Mouse (Mus musculus): ENCODE data around the gene Gm17606. TPM values are rescaled to one million over a fixed set of nuclear protein-coding genes. Genes with fewer than 3 reads are reported as not detected.

Gm17606 gene
- polyA plus RNA-seq, 1 experiment from 2014 or later: not detected

DNA sequence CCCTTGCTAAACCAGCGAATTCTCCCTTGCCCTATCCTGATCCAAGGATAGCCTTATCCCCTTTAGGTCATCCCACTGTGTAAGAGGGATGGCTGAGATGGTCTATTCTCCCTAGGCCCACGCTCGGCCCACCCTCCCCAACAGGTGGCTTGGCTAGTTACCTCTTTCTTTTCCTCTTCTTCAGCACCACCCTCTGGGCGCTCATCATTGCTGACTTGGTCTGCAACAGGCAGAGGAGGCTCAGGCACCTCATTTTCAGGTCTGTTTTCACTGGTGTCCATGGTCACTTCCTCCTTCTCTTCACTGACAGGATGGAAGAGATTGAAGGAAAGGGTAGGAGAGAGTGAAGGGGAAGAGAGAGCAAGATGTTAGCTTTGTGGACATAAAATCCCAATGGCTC lies 10.8 kb downstream of the Gm17606 start:
- no peak overlapping the region for H3K4me3 ChIP-seq (ENCODE audit: low read depth, low read length)
- no peaks in the 10 kb centered on the region for H3K9me3 ChIP-seq (replicated peaks; ENCODE audit: control insufficient read depth, low read length)
- DNase-seq (ENCODE audit: low spot score): no peak
- ATAC-seq (replicated peaks; ENCODE audit: insufficient number of reproducible peaks, low FRiP score, low TSS enrichment, low read depth): no peak
- peaks cover 9% of the 10 kb centered on the region for H3K36me3 ChIP-seq (replicated peaks; ENCODE audit: control insufficient read depth, insufficient read depth, low read depth, low read length)
- peaks cover 3% of the 10 kb centered on the region for H3K4me1 ChIP-seq (ENCODE audit: control insufficient read depth, insufficient read depth, low read length)
- H3K27me3 ChIP-seq (ENCODE audit: control insufficient read depth, insufficient read depth, low read length): no peaks in the 10 kb centered on the region
- no peak overlapping the region for H3K9ac ChIP-seq (replicated peaks; ENCODE audit: low read length)
- no peak overlapping the region for H3K4me2 ChIP-seq (ENCODE audit: low read depth, low read length)
- H3K27ac ChIP-seq (replicated peaks; ENCODE audit: low read depth, low read length): no peak overlapping the region
- WGBS: 76% methylated on average over 4 of the region's 4 CpGs

GRCm38 (mm10) chr14:54652787-54653186 lies 12.0 kb downstream of the Gm17606 start:
- DNase-seq (ENCODE audit: low spot score) (peak; percentile 44), ATAC-seq (replicated peaks; ENCODE audit: insufficient number of reproducible peaks, low FRiP score, low TSS enrichment, low read depth) (no peak)
- Histone ChIP-seq H3K9ac (replicated peaks; ENCODE audit: low read length) (peak overlapping the region; percentile 89), H3K4me1 (ENCODE audit: control insufficient read depth, insufficient read depth, low read length) (peaks cover 3% of the 10 kb centered on the region), H3K27me3 (ENCODE audit: control insufficient read depth, insufficient read depth, low read length) (no peaks in the 10 kb centered on the region), H3K36me3 (replicated peaks; ENCODE audit: control insufficient read depth, insufficient read depth, low read depth, low read length) (peaks cover 5% of the 10 kb centered on the region), H3K9me3 (replicated peaks; ENCODE audit: control insufficient read depth, low read length) (no peaks in the 10 kb centered on the region), H3K4me2 (ENCODE audit: low read depth, low read length) (peak overlapping the region; percentile 79), H3K27ac (replicated peaks; ENCODE audit: low read depth, low read length) (peak overlapping the region; percentile 52), H3K4me3 (ENCODE audit: low read depth, low read length) (peak overlapping the region; percentile 75)
- WGBS: 0% methylated on average over 7 of the region's 7 CpGs

- ATAC-seq (replicated peaks; ENCODE audit: insufficient number of reproducible peaks, low FRiP score, low TSS enrichment, low read depth): peak; percentile 77
- peak overlapping the region; percentile 75 for H3K4me3 ChIP-seq (ENCODE audit: low read depth, low read length)
- no peaks in the 10 kb centered on the region for H3K9me3 ChIP-seq (replicated peaks; ENCODE audit: control insufficient read depth, low read length)
- H3K27ac ChIP-seq (replicated peaks; ENCODE audit: low read depth, low read length): peak overlapping the region; percentile 52
- peaks cover 3% of the 10 kb centered on the region for H3K36me3 ChIP-seq (replicated peaks; ENCODE audit: control insufficient read depth, insufficient read depth, low read depth, low read length)
- peaks cover 3% of the 10 kb centered on the region for H3K4me1 ChIP-seq (ENCODE audit: control insufficient read depth, insufficient read depth, low read length)
- 0% methylated on average over 12 of the region's 12 CpGs for WGBS
- H3K4me2 ChIP-seq (ENCODE audit: low read depth, low read length): peak overlapping the region; percentile 79
- DNase-seq (ENCODE audit: low spot score): peak; percentile 94
- peak overlapping the region; percentile 89 for H3K9ac ChIP-seq (replicated peaks; ENCODE audit: low read length)
- H3K27me3 ChIP-seq (ENCODE audit: control insufficient read depth, insufficient read depth, low read length): no peaks in the 10 kb centered on the region
These were observed 12.7 kb downstream of the Gm17606 start for GRCm38 (mm10) chr14:54653496-54653895.

- Histone ChIP-seq H3K4me2 (ENCODE audit: low read depth, low read length) (no peak overlapping the region), H3K27me3 (ENCODE audit: control insufficient read depth, insufficient read depth, low read length) (no peaks in the 10 kb centered on the region), H3K4me3 (ENCODE audit: low read depth, low read length) (no peak overlapping the region), H3K4me1 (ENCODE audit: control insufficient read depth, insufficient read depth, low read length) (no peaks in the 10 kb centered on the region), H3K9me3 (replicated peaks; ENCODE audit: control insufficient read depth, low read length) (no peaks in the 10 kb centered on the region), H3K27ac (replicated peaks; ENCODE audit: low read depth, low read length) (no peak overlapping the region), H3K9ac (replicated peaks; ENCODE audit: low read length) (no peak overlapping the region), H3K36me3 (replicated peaks; ENCODE audit: control insufficient read depth, insufficient read depth, low read depth, low read length) (peaks cover 23% of the 10 kb centered on the region)
- WGBS: 91% methylated on average over 2 of the region's 2 CpGs
- no peak for DNase-seq (ENCODE audit: low spot score)
- no peak for ATAC-seq (replicated peaks; ENCODE audit: insufficient number of reproducible peaks, low FRiP score, low TSS enrichment, low read depth)
These were observed 19.3 kb downstream of the Gm17606 start for GRCm38 (mm10) chr14:54660009-54660408.

DNA sequence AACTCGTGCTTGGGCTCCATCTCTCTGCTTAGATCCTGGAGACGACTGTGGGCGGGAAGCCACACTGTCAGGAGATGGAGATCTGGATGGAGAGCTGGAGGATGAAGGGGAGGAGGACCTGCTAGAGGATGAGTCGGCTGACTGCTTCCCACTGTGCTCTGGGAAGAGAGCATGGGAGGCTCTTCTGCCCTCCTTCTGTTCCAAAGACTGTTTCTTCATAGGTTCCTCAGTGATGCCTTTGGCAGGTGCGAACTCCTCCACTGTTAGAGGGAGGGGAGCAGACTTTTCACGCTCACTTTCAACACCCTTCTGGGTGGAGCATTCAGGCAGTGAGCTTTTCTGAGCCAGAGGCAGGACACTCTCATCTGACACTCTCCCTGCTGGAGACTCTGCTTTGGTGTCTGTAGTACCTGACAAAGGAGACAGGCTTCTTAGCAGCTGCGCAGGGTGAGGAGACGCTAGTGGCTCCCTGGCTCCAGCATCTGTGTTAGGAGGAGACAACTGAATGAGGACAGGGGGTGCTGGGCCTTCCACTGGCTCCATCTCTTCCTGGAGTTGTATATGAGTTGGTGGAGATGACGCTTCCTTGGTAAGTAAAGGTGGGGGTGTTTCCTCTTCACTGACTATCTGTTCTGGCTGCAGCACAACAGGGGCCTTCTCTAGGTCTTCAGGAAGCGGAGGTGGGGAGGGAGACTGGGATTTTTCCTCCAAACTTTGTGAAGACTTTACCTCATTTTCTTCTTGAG lies 23.9 kb downstream of the Gm17606 start:
- no peak overlapping the region for H3K4me2 ChIP-seq (ENCODE audit: low read depth, low read length)
- WGBS: 94% methylated on average over 10 of the region's 10 CpGs
- no peaks in the 10 kb centered on the region for H3K27me3 ChIP-seq (ENCODE audit: control insufficient read depth, insufficient read depth, low read length)
- H3K9me3 ChIP-seq (replicated peaks; ENCODE audit: control insufficient read depth, low read length): no peaks in the 10 kb centered on the region
- H3K27ac ChIP-seq (replicated peaks; ENCODE audit: low read depth, low read length): no peak overlapping the region
- ATAC-seq (replicated peaks; ENCODE audit: insufficient number of reproducible peaks, low FRiP score, low TSS enrichment, low read depth) (no peak), DNase-seq (ENCODE audit: low spot score) (no peak)
- no peaks in the 10 kb centered on the region for H3K4me1 ChIP-seq (ENCODE audit: control insufficient read depth, insufficient read depth, low read length)
- peaks cover 26% of the 10 kb centered on the region for H3K36me3 ChIP-seq (replicated peaks; ENCODE audit: control insufficient read depth, insufficient read depth, low read depth, low read length)
- no peak overlapping the region for H3K4me3 ChIP-seq (ENCODE audit: low read depth, low read length)
- H3K9ac ChIP-seq (replicated peaks; ENCODE audit: low read length): no peak overlapping the region

DNA sequence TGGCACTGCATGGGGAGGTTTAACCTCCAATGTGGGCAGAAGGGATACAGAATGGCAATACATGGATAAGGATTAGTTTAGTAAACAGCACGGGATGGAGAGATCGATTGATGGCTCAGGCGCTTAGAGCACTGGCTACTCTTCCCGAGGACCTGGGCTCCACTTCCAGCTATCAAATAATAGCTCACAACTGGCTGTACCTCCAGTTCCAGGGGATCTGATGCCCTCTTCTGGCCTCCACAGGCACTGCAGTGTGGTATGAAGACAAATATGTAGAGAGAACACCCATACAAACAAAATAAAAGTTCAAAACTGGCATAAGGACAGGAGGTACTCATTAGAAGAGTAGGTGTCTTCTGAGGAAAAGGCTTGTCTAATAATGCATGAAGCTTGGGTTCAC lies 28.6 kb downstream of the Gm17606 start:
- no peak overlapping the region for H3K9ac ChIP-seq (replicated peaks; ENCODE audit: low read length)
- H3K4me3 ChIP-seq (ENCODE audit: low read depth, low read length): no peak overlapping the region
- no peaks in the 10 kb centered on the region for H3K9me3 ChIP-seq (replicated peaks; ENCODE audit: control insufficient read depth, low read length)
- H3K27ac ChIP-seq (replicated peaks; ENCODE audit: low read depth, low read length): no peak overlapping the region
- no peak overlapping the region for H3K4me2 ChIP-seq (ENCODE audit: low read depth, low read length)
- DNase-seq (ENCODE audit: low spot score): peak; percentile 42
- ATAC-seq (replicated peaks; ENCODE audit: insufficient number of reproducible peaks, low FRiP score, low TSS enrichment, low read depth): no peak
- H3K4me1 ChIP-seq (ENCODE audit: control insufficient read depth, insufficient read depth, low read length): no peaks in the 10 kb centered on the region
- WGBS: 86% methylated on average over 4 of the region's 4 CpGs
- H3K27me3 ChIP-seq (ENCODE audit: control insufficient read depth, insufficient read depth, low read length): no peaks in the 10 kb centered on the region
- peaks cover 10% of the 10 kb centered on the region for H3K36me3 ChIP-seq (replicated peaks; ENCODE audit: control insufficient read depth, insufficient read depth, low read depth, low read length)

DNA sequence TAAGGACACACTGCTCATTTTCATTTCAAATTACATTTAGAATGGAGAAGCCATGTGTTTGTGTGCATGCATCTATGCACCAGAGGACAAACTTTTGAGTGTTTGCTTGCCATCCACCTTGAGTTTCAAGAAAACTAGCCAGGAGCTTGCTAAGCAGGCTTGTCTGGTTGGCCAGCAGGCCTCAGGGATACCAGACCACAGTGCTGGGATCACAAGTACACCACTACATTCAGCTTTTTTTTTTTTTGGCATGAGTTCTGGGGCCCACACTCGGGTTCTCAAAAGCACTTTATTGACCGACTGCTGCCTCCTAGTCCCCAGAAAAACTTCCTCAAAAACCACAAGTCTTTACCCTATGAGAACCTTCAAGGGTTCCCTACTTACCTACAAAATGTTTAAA lies 33.6 kb downstream of the Gm17606 start:
- Histone ChIP-seq H3K9me3 (replicated peaks; ENCODE audit: control insufficient read depth, low read length) (no peaks in the 10 kb centered on the region), H3K36me3 (replicated peaks; ENCODE audit: control insufficient read depth, insufficient read depth, low read depth, low read length) (peaks cover 12% of the 10 kb centered on the region), H3K4me2 (ENCODE audit: low read depth, low read length) (no peak overlapping the region), H3K27ac (replicated peaks; ENCODE audit: low read depth, low read length) (no peak overlapping the region), H3K9ac (replicated peaks; ENCODE audit: low read length) (no peak overlapping the region), H3K4me3 (ENCODE audit: low read depth, low read length) (no peak overlapping the region), H3K4me1 (ENCODE audit: control insufficient read depth, insufficient read depth, low read length) (no peaks in the 10 kb centered on the region), H3K27me3 (ENCODE audit: control insufficient read depth, insufficient read depth, low read length) (no peaks in the 10 kb centered on the region)
- WGBS: 90% methylated on average over 2 of the region's 2 CpGs
- ATAC-seq (replicated peaks; ENCODE audit: insufficient number of reproducible peaks, low FRiP score, low TSS enrichment, low read depth) (no peak), DNase-seq (ENCODE audit: low spot score) (no peak)

DNA sequence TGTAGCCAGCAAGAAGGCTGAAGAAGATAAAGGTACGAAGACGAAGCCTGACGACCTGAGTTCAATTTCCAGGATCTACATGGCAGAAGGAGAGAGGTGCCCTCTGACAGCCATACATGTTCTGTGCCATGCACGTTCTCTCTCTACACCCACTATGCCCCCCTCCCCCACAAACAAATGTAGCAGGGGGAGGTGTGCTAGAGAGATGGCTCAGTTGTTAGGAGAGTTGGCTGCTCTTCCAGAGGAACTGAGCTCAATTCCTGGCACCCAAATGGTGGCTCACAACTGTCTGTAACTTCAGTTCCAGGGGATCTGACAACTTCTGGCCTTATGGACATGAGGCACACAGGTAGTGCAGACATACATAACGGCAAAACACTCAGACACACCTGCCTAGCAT lies 35.5 kb downstream of the Gm17606 start:
- no peak for ATAC-seq (replicated peaks; ENCODE audit: insufficient number of reproducible peaks, low FRiP score, low TSS enrichment, low read depth)
- 94% methylated on average over 5 of the region's 5 CpGs for WGBS
- Histone ChIP-seq H3K27ac (replicated peaks; ENCODE audit: low read depth, low read length) (no peak overlapping the region), H3K9ac (replicated peaks; ENCODE audit: low read length) (no peak overlapping the region), H3K9me3 (replicated peaks; ENCODE audit: control insufficient read depth, low read length) (no peaks in the 10 kb centered on the region), H3K36me3 (replicated peaks; ENCODE audit: control insufficient read depth, insufficient read depth, low read depth, low read length) (peaks cover 11% of the 10 kb centered on the region), H3K4me3 (ENCODE audit: low read depth, low read length) (no peak overlapping the region), H3K4me1 (ENCODE audit: control insufficient read depth, insufficient read depth, low read length) (no peaks in the 10 kb centered on the region), H3K27me3 (ENCODE audit: control insufficient read depth, insufficient read depth, low read length) (no peaks in the 10 kb centered on the region), H3K4me2 (ENCODE audit: low read depth, low read length) (no peak overlapping the region)
- no peak for DNase-seq (ENCODE audit: low spot score)
